Mouse (Mus musculus): ENCODE measurements around the gene Apon.

DNA sequence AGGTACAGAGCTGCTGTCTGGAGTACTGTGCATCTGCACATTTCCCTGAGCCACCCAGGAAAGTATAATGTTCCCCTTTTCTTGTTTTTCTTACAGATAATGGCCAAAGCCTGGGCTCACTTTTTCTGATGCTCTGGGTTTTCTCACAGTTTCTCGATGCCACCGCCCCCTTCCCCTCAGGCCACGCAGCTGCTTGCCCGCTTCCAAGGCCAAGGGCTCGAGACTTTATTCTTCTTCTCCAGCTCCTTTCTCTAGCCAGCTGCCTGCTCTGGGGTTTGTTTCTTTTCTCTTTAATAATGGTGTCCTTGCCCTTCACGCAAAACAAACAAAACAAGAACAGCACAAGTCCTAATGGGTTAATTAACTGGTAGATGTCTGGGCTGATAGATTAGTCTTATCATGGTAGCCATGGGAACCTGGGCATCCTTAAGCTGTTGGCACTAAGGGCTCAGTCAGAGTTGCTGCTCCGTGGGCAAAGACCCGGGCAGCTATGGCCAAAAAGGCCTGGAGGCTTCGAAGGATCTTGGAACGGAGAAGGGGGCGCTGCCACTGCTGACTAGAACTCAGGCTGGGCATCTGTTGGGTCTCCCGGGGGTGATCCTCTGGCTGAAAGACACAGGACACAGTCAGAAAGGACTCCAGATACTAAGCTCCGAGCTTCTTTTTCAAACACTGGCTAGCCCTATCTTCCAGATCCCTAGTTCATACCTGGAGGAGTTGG is 42.6 kb downstream of the Apon start:
- TF ChIP-seq CEBPB (IDR thresholded peaks at IDR 0.05; ENCODE audit: low read depth), result no peak
- no peak for TF ChIP-seq CTCF (IDR thresholded peaks at IDR 0.05; ENCODE audit: control insufficient read depth, insufficient read depth, insufficient read length)
- no peak for TF ChIP-seq MYOD1 (IDR thresholded peaks at IDR 0.05; ENCODE audit: control insufficient read depth, insufficient read length, low read depth)

Measured in C2C12 (cell line).